Mouse (Mus musculus) stomach, postnatal 0 days (tissue): ENCODE data around the gene Srd5a3.

ENCODE experiments used
- CTCF ChIP-seq: IDR thresholded peaks from 2 replicates; pipeline ENCODE4 v1.5.1; 2016; ENCODE audit warnings: antibody characterized with exemption, low read depth, mild to moderate bottlenecking, moderate library complexity
- EP300 ChIP-seq: optimal IDR thresholded peaks from 2 replicates; pipeline ENCODE3; 2016; ENCODE audit warnings: antibody characterized with exemption

DNA sequence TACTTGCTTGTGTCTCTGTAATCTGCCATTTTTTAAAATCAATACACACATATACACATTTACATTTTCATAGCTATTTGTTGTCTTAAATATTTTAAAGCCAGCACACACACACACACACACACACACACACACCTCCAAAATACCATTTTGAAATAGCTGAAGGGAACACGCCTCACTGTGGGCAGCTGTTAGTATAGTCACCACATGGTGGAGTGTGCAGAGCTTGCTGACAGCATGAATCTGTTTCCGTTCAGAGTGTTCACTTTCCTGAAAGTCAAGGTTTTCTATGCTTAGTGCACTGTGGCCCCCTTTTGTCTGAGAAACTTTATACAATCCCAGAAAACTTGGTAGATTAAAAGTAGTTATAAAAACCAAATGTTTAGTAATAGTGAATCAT, 9.8 kb upstream of the Srd5a3 start:
- TF ChIP-seq CTCF (peak; percentile 42), EP300 (no peak)
